Mouse (Mus musculus) olfactory bulb, adult 2 months (tissue): ENCODE data around the gene Rasal2. TPM values are rescaled to one million over a fixed set of nuclear protein-coding genes. Genes with fewer than 3 reads are reported as not detected.
"Not testable (repeated sequence)": the region's sequence is repeated elsewhere in the genome, so short reads cannot be mapped to it uniquely, and the experiment has no call there.

Experiments
- H3K27ac ChIP-seq: fragments of 200-500 bp; 2 replicates; pipeline ENCODE4 v1.5.1; 2012; ENCODE audit warnings: low read depth, low read length; ENCODE audit not compliant: insufficient read depth
- H3K4me1 ChIP-seq: fragments of 200-500 bp; 2 replicates; pipeline ENCODE4 v1.6.1; 2012; ENCODE audit warnings: low read length; ENCODE audit not compliant: control insufficient read depth, insufficient read depth
- H3K4me3 ChIP-seq: fragments of 200-500 bp; 2 replicates; pipeline ENCODE4 v1.5.1; 2012; ENCODE audit warnings: mild to moderate bottlenecking, low read depth, low read length, moderate library complexity; ENCODE audit not compliant: insufficient read depth
- CTCF ChIP-seq: fragments of 200-500 bp; IDR thresholded peaks from 2 replicates; pipeline ENCODE4 v1.5.1; 2012; ENCODE audit warnings: low read depth, mild to moderate bottlenecking, low read length, moderate library complexity; ENCODE audit not compliant: insufficient read depth
- POLR2A ChIP-seq: fragments of 200-500 bp; IDR thresholded peaks from 2 replicates; pipeline ENCODE4 v1.6.1; 2012; ENCODE audit warnings: mild to moderate bottlenecking, low read depth, low read length, moderate library complexity; ENCODE audit not compliant: insufficient read depth
- WGBS: fragments of 180-500 bp; shearing (Covaris S2); methylation state at CpG from one replicate; pipeline ENCODE4 v1.1.7; 2018; 5-methylcytosine and 5-hydroxymethylcytosine counted together
- polyA plus RNA-seq: library from polyadenylated mRNA; stranded (reverse); fragments of >200 nt; gene quantifications from 2 replicates; pipeline ENCODE4 v1.2.4, GENCODE M21; 2012; ENCODE audit warnings: low replicate concordance; ENCODE audit not compliant: missing spikeins, insufficient read depth, insufficient read length

Gene Rasal2
- polyA plus RNA-seq, 1 experiment: not detected

DNA sequence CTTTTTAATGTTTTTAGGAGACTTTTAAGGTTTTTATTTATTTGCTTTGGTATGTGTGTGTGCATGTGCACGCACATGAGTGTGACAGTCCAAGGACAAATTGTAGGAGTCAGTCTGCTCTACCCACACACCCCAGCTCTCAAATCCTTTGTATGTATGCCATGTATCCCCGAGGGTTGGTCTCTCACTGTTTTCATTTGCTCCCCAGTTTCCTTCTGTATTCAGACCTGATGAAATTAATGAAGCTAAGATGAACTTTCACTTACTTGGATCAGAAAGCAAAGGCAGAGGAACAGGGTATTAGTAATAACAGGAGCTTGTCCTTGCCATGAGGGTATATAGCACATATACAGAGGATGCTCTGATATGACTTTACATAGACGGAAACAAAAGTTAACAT, 165.1 kb downstream of the Rasal2 start:
- Histone ChIP-seq H3K4me1 (0 out of 2 replicates have a peak, but pooled peaks cover 2% of the 10 kb centered on the region), H3K4me3 (no peak overlapping the region), H3K27ac (no peak overlapping the region)
- WGBS: 57% methylated on average over 3 of the region's 3 CpGs
- TF ChIP-seq POLR2A: no peak
- no peak for TF ChIP-seq CTCF

DNA sequence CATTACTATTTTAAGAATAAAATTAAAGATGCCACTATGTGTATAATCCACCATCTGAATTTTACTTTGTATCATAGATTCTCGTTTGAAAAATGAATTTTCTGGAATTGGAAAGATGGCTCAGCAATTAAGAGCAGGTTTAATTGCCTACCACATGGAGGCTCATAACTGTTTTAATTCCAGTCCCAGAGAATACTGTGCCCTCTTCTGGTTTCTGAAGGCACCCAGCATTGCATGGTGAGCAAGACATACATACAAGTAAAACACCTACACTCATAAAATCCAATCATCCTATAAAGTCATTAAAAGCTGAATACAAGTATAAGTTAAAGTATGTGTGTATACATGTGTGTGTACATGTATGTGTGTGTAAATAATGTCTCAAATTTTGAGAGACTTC, 165.6 kb downstream of the Rasal2 start:
- H3K4me1 ChIP-seq: 0 out of 2 replicates have a peak, but pooled peaks cover 2% of the 10 kb centered on the region
- TF ChIP-seq POLR2A (no peak), CTCF (no peak)
- WGBS: 55% methylated on average over 1 of the region's 1 CpGs
- no peak overlapping the region for H3K27ac ChIP-seq
- H3K4me3 ChIP-seq: no peak overlapping the region

DNA sequence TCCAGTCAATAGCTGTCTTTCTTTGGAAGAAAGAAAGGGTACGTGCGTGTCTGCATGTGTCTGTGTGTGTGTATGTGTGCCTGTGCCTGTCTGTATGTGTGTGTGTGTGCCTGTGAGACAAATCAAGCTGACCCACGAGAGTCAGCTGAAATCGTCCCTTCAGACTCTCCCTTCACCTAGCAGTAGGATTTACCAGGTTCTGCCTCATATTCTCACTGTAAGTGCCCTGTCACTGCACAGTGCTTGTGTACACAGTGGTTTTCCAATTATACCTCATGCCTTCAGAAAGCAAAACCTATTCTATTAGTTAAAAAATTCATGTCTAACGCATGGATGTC, 168.0 kb downstream of the Rasal2 start:
- Histone ChIP-seq H3K27ac (peak overlapping the region; percentile 71), H3K4me1 (0 out of 2 replicates have a peak, but pooled peaks cover 2% of the 10 kb centered on the region), H3K4me3 (peak overlapping the region; percentile 5; the same call in 1 of the 2 replicates)
- WGBS: 22% methylated on average over 5 of the region's 5 CpGs
- TF ChIP-seq CTCF: no peak
- no peak for TF ChIP-seq POLR2A

DNA sequence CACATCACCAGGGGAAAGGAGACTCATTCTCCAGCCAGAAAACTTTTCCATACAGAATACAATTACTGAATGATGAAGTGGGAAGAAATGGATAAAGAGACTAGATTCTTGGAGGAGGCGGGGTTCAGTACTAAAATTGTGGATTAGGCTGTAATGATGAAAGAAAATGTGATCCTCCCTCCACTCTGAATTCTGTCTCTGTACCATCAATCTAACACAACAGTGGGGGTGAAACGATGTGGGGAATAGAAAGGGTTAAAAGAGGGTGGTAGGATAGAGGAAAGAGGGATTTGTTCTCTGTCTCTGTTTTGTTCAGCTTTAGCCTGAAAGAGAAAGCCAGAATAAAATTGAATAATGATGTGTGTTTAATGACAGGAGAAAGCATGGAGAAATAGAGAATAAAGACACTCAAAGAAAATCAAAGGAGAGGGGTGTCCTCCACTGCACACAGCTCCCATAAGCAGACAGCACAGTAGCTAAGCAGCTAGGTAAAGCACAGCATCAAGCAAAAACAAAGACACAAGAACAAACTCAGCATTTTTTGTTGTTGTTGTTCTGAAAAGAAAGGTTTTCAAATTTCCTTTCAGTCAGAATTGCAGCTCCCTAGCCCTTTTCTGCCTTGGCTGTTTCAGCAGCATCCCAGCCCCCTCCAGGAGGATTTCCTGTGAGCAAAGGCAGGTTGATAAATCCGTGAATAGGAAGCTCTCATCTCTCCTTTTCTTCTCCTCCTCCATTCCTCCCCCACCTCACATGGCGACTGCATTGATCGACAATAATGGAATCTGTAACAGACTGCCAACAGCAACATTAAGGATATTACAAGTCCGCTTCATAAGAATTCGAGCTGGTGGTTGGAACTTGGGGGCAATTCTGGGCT, 168.6 kb downstream of the Rasal2 start:
- TF ChIP-seq CTCF: no peak
- TF ChIP-seq POLR2A: no peak
- Histone ChIP-seq H3K4me3 (peak overlapping the region; percentile 5; the same call in 1 of the 2 replicates), H3K4me1 (0 out of 2 replicates have a peak, but pooled peaks cover 2% of the 10 kb centered on the region), H3K27ac (peak overlapping the region; percentile 71)
- 18% methylated on average over 7 of the region's 7 CpGs for WGBS

DNA sequence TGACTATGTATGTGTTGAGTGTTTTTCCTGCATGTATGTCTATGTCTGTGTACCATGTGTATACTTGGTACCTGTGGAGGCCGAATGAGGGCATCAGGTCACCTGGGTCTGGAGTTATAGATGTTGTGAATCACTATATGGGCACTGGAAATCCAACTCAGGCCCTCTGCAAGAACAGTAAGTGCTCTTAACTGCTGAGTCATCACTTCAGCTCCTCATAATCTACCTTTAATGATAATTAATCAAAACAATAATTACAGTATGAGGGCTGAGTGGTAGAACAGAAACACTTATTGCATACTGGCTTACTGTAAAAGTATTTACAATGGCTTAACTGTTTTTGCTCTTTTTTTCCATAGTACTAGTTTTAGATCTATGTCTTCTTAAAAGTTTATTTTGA, 172.7 kb downstream of the Rasal2 start:
- 97% methylated on average over 1 of the region's 1 CpGs for WGBS
- TF ChIP-seq POLR2A (no peak), CTCF (no peak)

DNA sequence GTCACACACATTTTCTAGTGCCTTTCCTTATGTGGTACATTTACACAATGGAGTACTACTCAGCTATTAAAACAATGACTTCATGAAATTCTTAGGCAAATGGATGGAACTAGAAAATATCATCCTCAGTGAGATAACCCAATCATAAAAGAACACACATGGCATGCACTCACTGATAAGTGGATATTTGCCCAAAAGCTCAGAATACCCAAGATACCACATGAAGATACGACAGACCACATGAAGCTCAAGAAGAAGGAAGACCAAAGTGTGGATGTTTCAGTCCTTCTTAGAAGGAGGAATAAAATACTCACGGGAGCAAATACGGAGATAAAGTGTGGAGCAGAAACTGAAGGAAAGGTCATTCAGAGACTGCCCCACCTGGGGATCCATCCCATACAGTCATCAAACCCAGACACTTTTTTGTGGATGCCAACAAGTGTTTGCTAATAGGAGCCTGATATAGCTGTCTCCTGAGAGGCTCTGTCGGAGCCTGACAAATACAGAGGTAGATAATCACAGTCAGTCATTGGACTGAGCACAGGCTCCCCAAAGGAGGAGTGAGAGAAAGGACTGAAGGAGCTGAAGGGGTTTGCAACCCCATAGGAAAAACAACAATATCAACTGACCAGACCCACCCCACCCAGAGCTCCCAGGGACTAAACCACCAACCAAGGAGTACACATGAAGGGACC, 175.6 kb downstream of the Rasal2 start:
- not testable (repeated sequence) for H3K27ac ChIP-seq
- 99% methylated on average over 4 of the region's 4 CpGs for WGBS

More for the DNA sequence above, 172.7 kb downstream of the Rasal2 start:
- H3K4me3 ChIP-seq: no peak overlapping the region
- H3K4me1 ChIP-seq: 0 out of 2 replicates have a peak, but pooled peaks cover 2% of the 10 kb centered on the region
- no peak overlapping the region for H3K27ac ChIP-seq

DNA sequence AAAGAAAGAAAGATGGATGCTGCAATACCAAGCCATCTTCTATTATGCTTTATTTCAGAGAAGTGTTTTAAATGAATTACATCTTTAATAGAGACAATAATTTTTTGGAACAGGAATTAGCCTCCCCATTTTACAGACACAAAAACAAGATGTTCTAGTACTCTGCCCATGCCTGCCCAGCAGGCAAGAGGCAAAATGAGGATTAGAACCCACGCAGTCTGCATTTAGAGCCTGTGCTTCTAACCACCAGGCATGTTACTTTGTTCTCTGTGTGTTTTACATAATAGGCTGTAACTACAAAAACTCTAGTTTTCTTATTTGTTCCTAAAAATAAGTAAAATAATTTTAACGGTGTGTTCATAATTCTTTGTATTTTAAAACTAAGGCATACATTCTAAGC, 178.9 kb downstream of the Rasal2 start:
- H3K4me1 ChIP-seq: no peaks in the 10 kb centered on the region; the same call in 1 of the 2 replicates
- WGBS: 74% methylated on average over 2 of the region's 2 CpGs
- H3K27ac ChIP-seq: no peak overlapping the region
- no peak overlapping the region for H3K4me3 ChIP-seq
- TF ChIP-seq POLR2A: no peak
- no peak for TF ChIP-seq CTCF

More for the DNA sequence above, 175.6 kb downstream of the Rasal2 start:
- H3K4me1 ChIP-seq, H3K4me3 ChIP-seq: not testable (repeated sequence)

DNA sequence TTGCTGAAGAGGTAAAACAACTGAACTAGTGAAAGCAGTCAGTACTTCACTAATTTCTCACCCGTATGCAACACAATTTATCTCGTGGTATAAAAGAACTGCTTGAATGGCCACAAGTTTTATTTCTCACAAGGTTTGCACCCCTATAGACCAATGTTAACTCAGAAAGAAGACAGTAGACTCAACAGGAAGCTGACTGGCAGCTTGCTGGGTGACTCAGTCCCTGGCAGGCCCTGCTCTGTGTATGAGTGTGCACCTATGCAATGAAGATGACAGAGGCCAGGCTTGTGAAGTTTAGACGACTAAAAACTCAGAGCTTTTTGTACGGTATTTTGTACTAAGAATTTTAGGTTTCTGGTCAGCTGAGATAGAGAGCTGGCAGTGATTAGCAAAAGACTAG, 180.0 kb downstream of the Rasal2 start:
- 38% methylated on average over 4 of the region's 4 CpGs for WGBS
- Histone ChIP-seq H3K27ac (no peak overlapping the region), H3K4me1 (no peaks in the 10 kb centered on the region; the same call in 1 of the 2 replicates), H3K4me3 (no peak overlapping the region)
- TF ChIP-seq CTCF (no peak), POLR2A (no peak)

DNA sequence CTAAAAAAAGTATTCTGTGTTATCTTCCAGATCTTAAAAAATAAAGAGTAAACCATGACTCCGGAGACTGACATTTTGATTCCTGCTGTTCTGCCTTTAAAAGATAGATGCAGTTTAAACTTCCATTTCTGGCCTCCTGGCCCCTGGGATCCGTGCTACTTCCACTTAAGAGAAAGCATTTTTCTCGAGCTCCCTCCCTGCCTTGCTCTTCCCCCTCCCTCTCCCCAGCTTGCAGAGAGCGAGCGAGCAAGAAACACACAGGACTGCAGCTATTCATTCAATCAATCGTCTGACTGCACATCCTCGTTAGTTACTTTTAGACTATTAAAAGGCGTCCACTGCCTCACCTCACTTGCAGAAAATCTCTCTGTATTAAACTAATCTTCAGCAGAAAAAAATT, 181.4 kb downstream of the Rasal2 start:
- WGBS: 17% methylated on average over 8 of the region's 8 CpGs

More for the DNA sequence above, 181.4 kb downstream of the Rasal2 start:
- Histone ChIP-seq H3K4me3 (no peak overlapping the region; the same call in 1 of the 2 replicates), H3K4me1 (no peaks in the 10 kb centered on the region; the same call in 1 of the 2 replicates), H3K27ac (no peak overlapping the region)
- TF ChIP-seq POLR2A (no peak), CTCF (no peak)
